Mouse (Mus musculus): ENCODE measurements around the gene Bach2.

Bach2 gene

GRCm38 (mm10) chr4:32538488-32538887 is 299.9 kb downstream of the Bach2 start:
- DNase-seq: no peak

GRCm38 (mm10) chr4:32538987-32539386 is 300.4 kb downstream of the Bach2 start:
- DNase-seq: no peak

- DNase-seq: no peak
Measured at GRCm38 (mm10) chr4:32544821-32545545, 306.4 kb downstream of the Bach2 start.

GRCm38 (mm10) chr4:32545548-32545947 is 306.9 kb downstream of the Bach2 start:
- no peak for DNase-seq

GRCm38 (mm10) chr4:32549150-32549549 is 310.5 kb downstream of the Bach2 start:
- no peak for DNase-seq

- no peak for DNase-seq
Measured at GRCm38 (mm10) chr4:32551337-32551736, 312.7 kb downstream of the Bach2 start.

- no peak for DNase-seq
Measured at GRCm38 (mm10) chr4:32555506-32555905, 316.9 kb downstream of the Bach2 start.

- peak; percentile 75 for DNase-seq
Measured at GRCm38 (mm10) chr4:32560246-32560645, 321.6 kb downstream of the Bach2 start.

- DNase-seq: peak; percentile 65
Measured at GRCm38 (mm10) chr4:32560724-32561554, 322.3 kb downstream of the Bach2 start.

GRCm38 (mm10) chr4:32561555-32562095 is 323.0 kb downstream of the Bach2 start:
- peak; percentile 86 for DNase-seq

GRCm38 (mm10) chr4:32562319-32563115 is 323.9 kb downstream of the Bach2 start:
- DNase-seq: no peak

GRCm38 (mm10) chr4:32564416-32564815 is 325.8 kb downstream of the Bach2 start:
- peak; percentile 67 for DNase-seq

- DNase-seq: peak; percentile 70
Measured at GRCm38 (mm10) chr4:32564918-32565317, 326.3 kb downstream of the Bach2 start.

- DNase-seq: no peak
Measured at GRCm38 (mm10) chr4:32569054-32569453, 330.4 kb downstream of the Bach2 start.

GRCm38 (mm10) chr4:32569995-32570938 is 331.7 kb downstream of the Bach2 start:
- DNase-seq: peak; percentile 81

- DNase-seq: no peak
Measured at GRCm38 (mm10) chr4:32570939-32571317, 332.3 kb downstream of the Bach2 start.

- no peak for DNase-seq
Measured at GRCm38 (mm10) chr4:32571441-32571840, 332.8 kb downstream of the Bach2 start.

GRCm38 (mm10) chr4:32572118-32572517 is 333.5 kb downstream of the Bach2 start:
- no peak for DNase-seq

- no peak for DNase-seq
Measured at GRCm38 (mm10) chr4:32573586-32573985, 335.0 kb downstream of the Bach2 start.

GRCm38 (mm10) chr4:32574604-32575003 is 336.0 kb downstream of the Bach2 start:
- DNase-seq: no peak

GRCm38 (mm10) chr4:32575165-32575564 is 336.6 kb downstream of the Bach2 start:
- no peak for DNase-seq

GRCm38 (mm10) chr4:32579850-32580249 is 341.2 kb downstream of the Bach2 start:
- no peak for DNase-seq

All from layer of hippocampus, adult 9-11 months (tissue).